Mouse (Mus musculus): Measurements from ENCODE around the gene Pak1. TPM values are rescaled to one million over a fixed set of nuclear protein-coding genes. Genes with fewer than 3 reads are reported as not detected.

The Pak1 gene
- polyA plus RNA-seq, 1 experiment from 2014 or later: 17.9 TPM

DNA sequence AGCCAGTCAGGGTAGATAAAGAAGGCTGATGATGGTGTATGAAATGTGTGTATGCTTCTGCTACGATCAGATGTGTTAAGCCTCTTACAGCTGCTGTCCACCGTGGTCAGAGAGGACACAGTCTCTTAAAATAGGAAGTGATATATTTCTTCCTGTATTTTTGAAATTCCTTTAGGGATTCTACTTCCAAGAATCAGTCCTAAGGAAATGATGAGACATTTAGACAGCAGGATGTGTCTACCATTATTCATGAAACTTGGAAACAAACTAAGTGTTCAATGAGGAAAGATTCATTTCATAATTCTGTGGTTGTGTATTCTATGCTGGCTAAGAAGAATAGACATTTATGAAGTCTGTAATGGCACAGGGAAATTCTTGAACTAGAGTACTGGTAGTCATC is 12.4 kb upstream of the Pak1 start:
- Histone ChIP-seq H3K4me1 (ENCODE audit: insufficient read depth, low read length) (no peaks in the 10 kb centered on the region), H3K4me2 (replicated peaks; ENCODE audit: low read depth, low read length) (no peak overlapping the region), H3K27ac (ENCODE audit: low read length) (no peak overlapping the region), H3K36me3 (ENCODE audit: insufficient read depth, low read length) (no peaks in the 10 kb centered on the region), H3K27me3 (ENCODE audit: insufficient read depth, low read length) (no peaks in the 10 kb centered on the region), H3K9ac (replicated peaks; ENCODE audit: low read length) (no peak overlapping the region), H3K4me3 (ENCODE audit: low read length) (no peak overlapping the region), H3K9me3 (ENCODE audit: low read length) (no peaks in the 10 kb centered on the region)
- 55% methylated on average over 2 of the region's 2 CpGs for WGBS
- no peak for ATAC-seq (ENCODE audit: low FRiP score, low TSS enrichment)

DNA sequence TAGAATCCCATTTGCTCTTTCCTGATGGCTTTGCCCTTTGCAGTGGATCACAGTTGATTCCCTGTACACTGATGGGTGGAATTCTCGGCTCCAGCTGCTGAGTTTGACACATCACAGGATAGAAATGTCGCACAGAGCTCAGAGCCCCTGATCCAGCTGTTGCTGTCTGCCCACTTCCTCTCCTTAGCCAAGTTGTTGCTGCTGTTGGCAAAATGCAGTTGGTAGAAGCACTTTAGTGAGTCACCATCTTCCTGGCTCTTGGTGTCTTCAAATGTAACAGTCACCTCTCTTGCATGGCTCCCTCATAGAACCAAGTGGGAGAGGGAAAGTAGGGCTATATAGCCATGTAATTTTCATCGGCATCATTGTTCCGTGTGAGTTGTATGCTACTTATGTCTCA is 11.2 kb upstream of the Pak1 start:
- Histone ChIP-seq H3K9ac (replicated peaks; ENCODE audit: low read length) (no peak overlapping the region), H3K4me1 (ENCODE audit: insufficient read depth, low read length) (no peaks in the 10 kb centered on the region), H3K4me2 (replicated peaks; ENCODE audit: low read depth, low read length) (no peak overlapping the region), H3K27me3 (ENCODE audit: insufficient read depth, low read length) (no peaks in the 10 kb centered on the region), H3K27ac (ENCODE audit: low read length) (no peak overlapping the region), H3K36me3 (ENCODE audit: insufficient read depth, low read length) (no peaks in the 10 kb centered on the region), H3K4me3 (ENCODE audit: low read length) (no peak overlapping the region), H3K9me3 (ENCODE audit: low read length) (no peaks in the 10 kb centered on the region)
- WGBS: 90% methylated on average over 4 of the region's 4 CpGs
- ATAC-seq (ENCODE audit: low FRiP score, low TSS enrichment): no peak

DNA sequence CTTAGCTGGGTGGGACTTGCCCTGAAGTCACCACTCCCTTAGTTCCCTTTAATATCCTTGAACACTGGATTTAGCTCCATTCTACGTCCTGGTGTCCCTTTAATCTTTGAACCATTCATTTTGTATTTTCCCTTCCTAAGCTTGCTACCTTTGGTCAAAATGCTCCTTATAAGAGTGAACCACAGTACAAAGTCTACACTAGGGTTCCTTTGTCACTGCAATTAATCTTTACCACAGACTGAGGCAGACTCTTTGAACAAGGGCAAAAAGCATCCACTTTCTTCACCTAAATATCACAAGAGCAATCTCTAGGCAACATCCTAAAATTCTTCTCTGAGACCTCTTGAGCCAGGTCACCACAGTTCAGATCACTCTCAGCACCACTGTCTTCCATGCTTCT is 8.1 kb upstream of the Pak1 start:
- H3K9ac ChIP-seq (replicated peaks; ENCODE audit: low read length): no peak overlapping the region
- H3K27me3 ChIP-seq (ENCODE audit: insufficient read depth, low read length): no peaks in the 10 kb centered on the region
- H3K4me3 ChIP-seq (ENCODE audit: low read length): no peak overlapping the region
- no peaks in the 10 kb centered on the region for H3K9me3 ChIP-seq (ENCODE audit: low read length)
- H3K4me2 ChIP-seq (replicated peaks; ENCODE audit: low read depth, low read length): no peak overlapping the region
- H3K36me3 ChIP-seq (ENCODE audit: insufficient read depth, low read length): no peaks in the 10 kb centered on the region
- H3K4me1 ChIP-seq (ENCODE audit: insufficient read depth, low read length): no peaks in the 10 kb centered on the region
- H3K27ac ChIP-seq (ENCODE audit: low read length): no peak overlapping the region
- 89% methylated on average over 1 of the region's 1 CpGs for WGBS
- no peak for ATAC-seq (ENCODE audit: low FRiP score, low TSS enrichment)

DNA sequence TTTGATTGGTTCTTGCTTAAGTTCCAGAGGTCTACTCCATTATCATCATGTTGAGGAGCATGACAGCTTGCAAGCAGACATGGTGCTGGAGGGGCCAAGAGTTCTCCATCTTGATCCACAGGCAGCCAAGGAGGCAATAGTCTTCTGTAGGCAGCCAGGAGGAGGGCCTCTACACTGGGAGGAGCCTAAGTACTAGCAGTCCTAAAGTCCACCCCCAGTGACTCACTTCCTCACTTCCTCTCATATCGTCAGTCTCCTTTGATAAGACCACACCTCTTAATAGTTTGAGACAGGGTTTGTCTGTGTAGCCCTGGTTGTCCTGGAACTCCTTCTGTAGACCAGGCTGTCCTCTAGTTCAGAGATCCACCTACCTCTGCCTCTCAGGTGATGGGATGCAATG is 7.5 kb upstream of the Pak1 start:
- no peak overlapping the region for H3K4me2 ChIP-seq (replicated peaks; ENCODE audit: low read depth, low read length)
- H3K27me3 ChIP-seq (ENCODE audit: insufficient read depth, low read length): peaks cover 3% of the 10 kb centered on the region; the same call in 1 of the 2 replicates
- ATAC-seq (ENCODE audit: low FRiP score, low TSS enrichment): peak; percentile 64; the same call in 1 of the 2 replicates
- no peaks in the 10 kb centered on the region for H3K36me3 ChIP-seq (ENCODE audit: insufficient read depth, low read length)
- H3K9me3 ChIP-seq (ENCODE audit: low read length): no peaks in the 10 kb centered on the region
- H3K9ac ChIP-seq (replicated peaks; ENCODE audit: low read length): no peak overlapping the region
- no peak overlapping the region for H3K27ac ChIP-seq (ENCODE audit: low read length)
- no peaks in the 10 kb centered on the region for H3K4me1 ChIP-seq (ENCODE audit: insufficient read depth, low read length)
- no peak overlapping the region for H3K4me3 ChIP-seq (ENCODE audit: low read length)
- WGBS: 66% methylated on average over 1 of the region's 1 CpGs

DNA sequence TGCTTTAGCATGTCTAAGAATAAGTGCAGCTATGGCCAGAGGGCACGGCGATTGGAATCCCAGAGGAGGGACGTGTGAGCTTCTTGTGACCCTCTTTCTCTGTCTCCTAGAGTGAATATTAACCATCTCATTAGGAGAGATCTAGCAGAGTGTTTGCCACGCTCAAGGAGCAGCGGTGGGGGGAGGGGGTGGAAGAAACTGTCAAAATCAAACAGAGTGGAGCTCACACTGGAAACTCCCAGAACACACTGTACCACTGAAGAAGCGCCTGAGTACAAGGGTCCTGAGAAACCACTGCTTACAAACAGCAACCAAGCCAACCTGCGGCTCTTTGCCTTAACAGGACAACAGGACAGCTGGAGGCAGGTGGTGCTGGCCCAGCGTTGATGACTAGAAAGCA is 6.8 kb upstream of the Pak1 start:
- WGBS: 64% methylated on average over 8 of the region's 8 CpGs
- peak; percentile 90 for ATAC-seq (ENCODE audit: low FRiP score, low TSS enrichment)
- H3K4me3 ChIP-seq (ENCODE audit: low read length): no peak overlapping the region

DNA sequence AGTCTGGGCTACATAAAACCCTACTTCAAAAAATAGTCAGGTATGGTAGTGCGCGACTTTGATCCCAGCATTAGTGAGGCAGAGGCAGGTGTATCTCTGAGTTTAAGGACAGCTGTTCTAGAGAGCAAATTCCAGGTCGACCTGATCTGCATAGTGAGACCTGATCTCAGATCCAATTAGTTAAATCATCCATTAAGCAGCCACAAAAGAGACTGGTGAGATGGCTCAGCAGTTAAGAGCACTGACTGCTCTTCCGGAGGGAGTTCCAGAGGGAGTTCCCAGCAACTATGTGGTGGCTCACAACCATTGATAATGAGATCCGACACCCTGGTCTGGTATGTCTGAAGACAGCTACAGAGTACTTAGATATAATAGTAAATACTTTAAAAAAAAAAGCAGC is 4.8 kb upstream of the Pak1 start:
- Histone ChIP-seq H3K4me1 (ENCODE audit: insufficient read depth, low read length) (no peaks in the 10 kb centered on the region), H3K36me3 (ENCODE audit: insufficient read depth, low read length) (no peaks in the 10 kb centered on the region), H3K9ac (replicated peaks; ENCODE audit: low read length) (no peak overlapping the region), H3K4me3 (ENCODE audit: low read length) (no peak overlapping the region), H3K27ac (ENCODE audit: low read length) (no peak overlapping the region), H3K27me3 (ENCODE audit: insufficient read depth, low read length) (peaks cover 4% of the 10 kb centered on the region; the same call in 1 of the 2 replicates), H3K9me3 (ENCODE audit: low read length) (no peaks in the 10 kb centered on the region), H3K4me2 (replicated peaks; ENCODE audit: low read depth, low read length) (no peak overlapping the region)
- 59% methylated on average over 5 of the region's 5 CpGs for WGBS
- no peak for ATAC-seq (ENCODE audit: low FRiP score, low TSS enrichment)

More for the DNA sequence above, 6.8 kb upstream of the Pak1 start:
- Histone ChIP-seq H3K36me3 (ENCODE audit: insufficient read depth, low read length) (no peaks in the 10 kb centered on the region), H3K9me3 (ENCODE audit: low read length) (no peaks in the 10 kb centered on the region), H3K4me2 (replicated peaks; ENCODE audit: low read depth, low read length) (no peak overlapping the region), H3K9ac (replicated peaks; ENCODE audit: low read length) (no peak overlapping the region), H3K27ac (ENCODE audit: low read length) (peak overlapping the region; percentile 13; the same call in 1 of the 2 replicates), H3K27me3 (ENCODE audit: insufficient read depth, low read length) (peaks cover 4% of the 10 kb centered on the region; the same call in 1 of the 2 replicates), H3K4me1 (ENCODE audit: insufficient read depth, low read length) (no peaks in the 10 kb centered on the region)

DNA sequence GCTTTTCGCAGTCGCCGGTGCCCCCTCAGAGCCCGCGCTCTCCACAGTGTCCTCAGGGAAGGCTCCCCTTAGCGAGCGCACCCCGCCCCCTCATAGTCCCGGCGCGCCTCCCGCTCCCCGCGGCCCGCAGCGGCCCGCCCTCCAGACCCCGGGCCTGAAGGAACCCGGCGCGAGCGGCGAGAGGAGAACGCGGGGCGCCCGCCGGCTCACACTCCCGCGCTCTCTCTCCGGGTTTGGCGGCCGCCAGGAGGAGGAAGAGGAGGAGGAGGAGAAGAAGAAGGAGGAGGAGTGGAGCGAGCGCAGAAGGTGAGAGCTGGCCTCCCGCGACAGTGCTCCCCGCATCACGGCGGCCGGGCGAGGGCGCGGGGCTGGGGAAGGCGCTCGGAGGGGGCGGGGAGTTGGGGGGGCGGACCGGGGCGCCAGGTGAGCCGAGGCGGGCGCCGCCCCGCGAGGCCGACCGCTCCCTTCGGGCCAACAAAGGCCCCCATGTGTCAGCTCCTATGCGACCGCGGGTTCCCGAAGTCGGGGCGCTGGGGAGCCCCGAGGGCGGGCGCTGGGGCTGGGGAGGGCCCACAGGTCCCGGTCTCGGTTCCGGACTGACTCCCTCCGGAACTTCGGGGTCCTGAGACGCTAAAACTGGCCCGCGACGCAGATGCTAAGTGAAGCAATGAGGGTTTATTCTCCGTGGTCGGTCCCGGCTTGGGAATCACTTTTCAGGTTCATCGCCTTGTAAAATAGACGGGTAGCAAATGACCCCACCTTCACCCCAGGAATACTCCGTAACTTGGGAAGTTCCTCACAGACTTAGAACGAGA is 535 bp downstream of the Pak1 start:
- H3K4me2 ChIP-seq (replicated peaks; ENCODE audit: low read depth, low read length): peak overlapping the region; percentile 98
- peak overlapping the region; percentile 50; the same call in 1 of the 2 replicates for H3K27ac ChIP-seq (ENCODE audit: low read length)
- H3K4me1 ChIP-seq (ENCODE audit: insufficient read depth, low read length): peaks cover 4% of the 10 kb centered on the region; the same call in 1 of the 2 replicates
- H3K27me3 ChIP-seq (ENCODE audit: insufficient read depth, low read length): peaks cover 13% of the 10 kb centered on the region; the same call in 1 of the 2 replicates
- no peaks in the 10 kb centered on the region for H3K36me3 ChIP-seq (ENCODE audit: insufficient read depth, low read length)
- under 1% methylated on average over 76 of the region's 84 CpGs for WGBS
- peak overlapping the region; percentile 77 for H3K4me3 ChIP-seq (ENCODE audit: low read length)
- H3K9ac ChIP-seq (replicated peaks; ENCODE audit: low read length): peak overlapping the region; percentile 81
- ATAC-seq (ENCODE audit: low FRiP score, low TSS enrichment): peak; percentile 74
- H3K9me3 ChIP-seq (ENCODE audit: low read length): no peaks in the 10 kb centered on the region

DNA sequence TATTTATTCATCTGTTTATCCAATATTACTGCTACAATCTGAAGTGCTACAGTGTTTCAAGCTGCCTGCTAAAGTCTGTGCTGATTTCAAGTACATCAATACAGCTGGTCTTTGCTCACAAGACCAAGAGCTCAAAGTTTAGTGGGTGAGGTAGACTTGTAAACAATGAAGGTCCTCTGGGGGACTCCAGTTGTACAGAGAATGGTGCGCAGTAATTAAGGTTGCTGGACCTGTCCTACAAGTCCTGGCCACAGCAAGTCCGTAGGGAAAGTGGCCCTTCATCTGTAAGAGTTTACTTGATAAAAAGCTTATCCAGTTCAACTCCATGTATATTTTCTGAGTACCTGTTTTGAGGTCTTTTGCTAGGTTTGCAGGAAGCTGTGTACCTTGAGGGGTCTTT is 1.9 kb downstream of the Pak1 start:
- 42% methylated on average over 2 of the region's 2 CpGs for WGBS
- no peak overlapping the region for H3K27ac ChIP-seq (ENCODE audit: low read length)
- no peak for ATAC-seq (ENCODE audit: low FRiP score, low TSS enrichment)
- H3K27me3 ChIP-seq (ENCODE audit: insufficient read depth, low read length): peaks cover 13% of the 10 kb centered on the region; the same call in 1 of the 2 replicates
- no peak overlapping the region for H3K9ac ChIP-seq (replicated peaks; ENCODE audit: low read length)
- H3K4me3 ChIP-seq (ENCODE audit: low read length): no peak overlapping the region
- no peak overlapping the region for H3K4me2 ChIP-seq (replicated peaks; ENCODE audit: low read depth, low read length)
- H3K4me1 ChIP-seq (ENCODE audit: insufficient read depth, low read length): peaks cover 4% of the 10 kb centered on the region; the same call in 1 of the 2 replicates
- no peaks in the 10 kb centered on the region for H3K36me3 ChIP-seq (ENCODE audit: insufficient read depth, low read length)
- no peaks in the 10 kb centered on the region for H3K9me3 ChIP-seq (ENCODE audit: low read length)

DNA sequence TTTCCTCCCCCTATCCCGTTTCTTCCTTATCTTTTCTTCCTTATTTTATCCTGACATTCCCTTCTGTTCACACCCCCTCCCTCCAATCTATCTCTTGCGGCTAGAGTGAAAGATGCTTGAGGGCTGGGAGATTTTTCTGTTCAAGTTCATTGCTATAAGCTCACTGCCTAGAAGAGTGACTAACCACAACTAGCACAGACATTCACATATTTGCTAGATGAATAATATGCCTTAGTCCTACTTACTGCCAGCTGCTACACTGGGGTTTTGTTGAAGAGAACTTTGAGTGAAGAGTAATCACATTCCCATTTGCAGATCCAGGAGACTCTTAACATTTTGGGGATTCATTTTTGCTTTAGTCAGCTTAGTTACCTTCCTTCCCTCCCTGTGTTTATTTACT is 4.0 kb downstream of the Pak1 start:
- H3K4me1 ChIP-seq (ENCODE audit: insufficient read depth, low read length): peaks cover 4% of the 10 kb centered on the region; the same call in 1 of the 2 replicates
- no peak overlapping the region for H3K4me2 ChIP-seq (replicated peaks; ENCODE audit: low read depth, low read length)
- no peak for ATAC-seq (ENCODE audit: low FRiP score, low TSS enrichment)
- peaks cover 9% of the 10 kb centered on the region; the same call in 1 of the 2 replicates for H3K27me3 ChIP-seq (ENCODE audit: insufficient read depth, low read length)
- no peak overlapping the region for H3K9ac ChIP-seq (replicated peaks; ENCODE audit: low read length)
- no peak overlapping the region for H3K27ac ChIP-seq (ENCODE audit: low read length)
- H3K9me3 ChIP-seq (ENCODE audit: low read length): no peaks in the 10 kb centered on the region
- 37% methylated on average over 2 of the region's 2 CpGs for WGBS
- no peak overlapping the region for H3K4me3 ChIP-seq (ENCODE audit: low read length)
- H3K36me3 ChIP-seq (ENCODE audit: insufficient read depth, low read length): no peaks in the 10 kb centered on the region

DNA sequence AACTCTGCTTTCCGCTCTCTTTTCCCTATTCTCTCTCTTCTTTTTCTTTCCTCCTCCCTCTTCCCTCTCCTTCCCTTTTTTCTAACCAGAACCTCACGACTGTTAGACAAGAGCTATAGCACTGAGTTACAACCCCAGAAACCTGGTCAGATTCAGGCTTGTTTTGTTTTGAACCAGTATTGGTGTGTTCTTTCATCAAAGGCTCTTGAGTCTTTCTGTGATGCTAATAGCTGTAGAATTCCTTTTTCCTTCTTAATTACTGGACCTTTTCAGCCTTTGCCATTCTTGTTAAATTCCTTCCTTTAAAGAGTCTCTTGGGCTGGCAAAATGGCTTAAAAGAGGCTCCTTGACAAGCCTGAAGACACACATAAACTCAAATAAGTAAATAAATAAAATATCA is 14.8 kb downstream of the Pak1 start:
- H3K9ac ChIP-seq (replicated peaks; ENCODE audit: low read length): no peak overlapping the region
- no peak for ATAC-seq (ENCODE audit: low FRiP score, low TSS enrichment)
- H3K9me3 ChIP-seq (ENCODE audit: low read length): no peaks in the 10 kb centered on the region
- H3K4me3 ChIP-seq (ENCODE audit: low read length): no peak overlapping the region
- no peak overlapping the region for H3K27ac ChIP-seq (ENCODE audit: low read length)
- no peak overlapping the region for H3K4me2 ChIP-seq (replicated peaks; ENCODE audit: low read depth, low read length)
- no peaks in the 10 kb centered on the region for H3K27me3 ChIP-seq (ENCODE audit: insufficient read depth, low read length)
- no peaks in the 10 kb centered on the region for H3K36me3 ChIP-seq (ENCODE audit: insufficient read depth, low read length)
- H3K4me1 ChIP-seq (ENCODE audit: insufficient read depth, low read length): no peaks in the 10 kb centered on the region
- 60% methylated on average over 2 of the region's 2 CpGs for WGBS

Measured in kidney, embryonic 16.5 days (tissue).